Mouse (Mus musculus) hindbrain, embryonic 13.5 days (tissue): ENCODE results near the gene Chst11. TPM values are rescaled to one million over a fixed set of nuclear protein-coding genes. Genes with fewer than 3 reads are reported as not detected.

ENCODE experiments used
- ATAC-seq: fragments of 200-750 bp; cut with Nextera tagmentation; 2 replicates; pipeline ENCODE4 v1.8.0; 2017; ENCODE audit warnings: moderate TSS enrichment; ENCODE audit not compliant: low FRiP score
- H3K27ac ChIP-seq: fragments of 300-500 bp; sonication (generic); 2 replicates; pipeline ENCODE4 v1.5.1; 2015; ENCODE audit warnings: inconsistent platforms, mild to moderate bottlenecking, moderate library complexity
- H3K27me3 ChIP-seq: fragments of 300-500 bp; sonication (generic); 2 replicates; pipeline ENCODE4 v1.6.1; 2015; ENCODE audit warnings: mild to moderate bottlenecking, inconsistent platforms
- H3K36me3 ChIP-seq: fragments of 300-500 bp; sonication (generic); 2 replicates; pipeline ENCODE4 v1.6.1; 2015; ENCODE audit warnings: mild to moderate bottlenecking, inconsistent platforms
- H3K4me1 ChIP-seq: fragments of 300-500 bp; sonication (generic); replicated peaks from 2 replicates; pipeline ENCODE4 v1.6.1; 2015; ENCODE audit warnings: inconsistent platforms
- H3K4me2 ChIP-seq: fragments of 300-500 bp; sonication (generic); 2 replicates; pipeline ENCODE4 v1.6.1; 2015; ENCODE audit warnings: inconsistent platforms, mild to moderate bottlenecking, moderate library complexity
- H3K4me3 ChIP-seq: fragments of 300-500 bp; sonication (generic); 2 replicates; pipeline ENCODE4 v1.5.1; 2015; ENCODE audit warnings: mild to moderate bottlenecking, inconsistent platforms
- H3K9ac ChIP-seq: fragments of 300-500 bp; sonication (generic); 2 replicates; pipeline ENCODE4 v1.6.1; 2015; ENCODE audit warnings: mild to moderate bottlenecking, inconsistent platforms
- H3K9me3 ChIP-seq: fragments of 300-500 bp; sonication (generic); 2 replicates; pipeline ENCODE4 v1.6.1; 2016; ENCODE audit warnings: inconsistent platforms
- WGBS: fragments of 180-500 bp; shearing (Covaris S2); methylation state at CpG from one replicate; pipeline ENCODE4 v1.1.7; 2015; 5-methylcytosine and 5-hydroxymethylcytosine counted together
- polyA plus RNA-seq: library from polyadenylated mRNA; unstranded; fragments of >200 nt; fragmentation: Nextera tagmentation; extraction: Ambion mirVana; gene quantifications from 2 replicates; pipeline ENCODE4 v1.2.1, GENCODE M21; 2015

Chst11 gene
- polyA plus RNA-seq, 1 experiment from 2014 or later, result 2.7 TPM

GRCm38 (mm10) chr10:83220217-83220616, 234.9 kb downstream of the Chst11 start:
- Histone ChIP-seq H3K9me3 (no peaks in the 10 kb centered on the region), H3K36me3 (no peaks in the 10 kb centered on the region), H3K4me2 (no peak overlapping the region), H3K27ac (no peak overlapping the region), H3K4me1 (no peaks in the 10 kb centered on the region), H3K27me3 (no peaks in the 10 kb centered on the region), H3K9ac (no peak overlapping the region), H3K4me3 (no peak overlapping the region)
- 86% methylated on average over 10 of the region's 10 CpGs for WGBS
- no peak for ATAC-seq

GRCm38 (mm10) chr10:83220847-83221246, 235.5 kb downstream of the Chst11 start:
- H3K4me2 ChIP-seq, result no peak overlapping the region
- no peaks in the 10 kb centered on the region for H3K4me1 ChIP-seq
- 86% methylated on average over 3 of the region's 3 CpGs for WGBS
- H3K27ac ChIP-seq, result no peak overlapping the region
- no peaks in the 10 kb centered on the region for H3K27me3 ChIP-seq
- no peak overlapping the region for H3K4me3 ChIP-seq
- no peaks in the 10 kb centered on the region for H3K36me3 ChIP-seq
- no peak for ATAC-seq
- H3K9ac ChIP-seq, result no peak overlapping the region
- H3K9me3 ChIP-seq, result no peaks in the 10 kb centered on the region

DNA sequence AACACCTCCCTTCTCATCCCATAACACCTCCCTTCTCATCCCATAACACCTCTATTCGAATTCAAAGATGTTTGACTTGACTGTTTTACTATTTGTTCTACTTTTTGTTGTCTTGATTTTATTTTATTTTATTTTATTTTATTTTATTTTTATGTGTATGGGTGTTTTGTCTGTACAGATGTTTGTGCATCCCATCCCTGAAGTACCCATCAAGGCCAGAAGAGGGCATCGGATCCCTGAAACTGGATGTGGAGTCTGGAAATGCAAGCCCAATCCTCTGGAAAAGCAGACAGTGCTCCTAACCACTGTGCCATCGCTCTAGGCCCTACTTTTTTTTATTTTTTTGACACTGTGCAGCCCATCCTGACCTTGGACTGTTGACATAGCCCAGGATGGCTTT, 239.7 kb downstream of the Chst11 start:
- H3K4me2 ChIP-seq, result no peak overlapping the region
- no peak overlapping the region for H3K9ac ChIP-seq
- 0 out of 2 replicates have a peak, but pooled peaks cover under 1% of the 10 kb centered on the region for H3K36me3 ChIP-seq
- no peak overlapping the region for H3K27ac ChIP-seq
- H3K27me3 ChIP-seq, result no peaks in the 10 kb centered on the region
- 43% methylated on average over 3 of the region's 3 CpGs for WGBS
- no peak for ATAC-seq
- no peaks in the 10 kb centered on the region for H3K9me3 ChIP-seq
- no peak overlapping the region for H3K4me3 ChIP-seq
- H3K4me1 ChIP-seq, result no peaks in the 10 kb centered on the region

DNA sequence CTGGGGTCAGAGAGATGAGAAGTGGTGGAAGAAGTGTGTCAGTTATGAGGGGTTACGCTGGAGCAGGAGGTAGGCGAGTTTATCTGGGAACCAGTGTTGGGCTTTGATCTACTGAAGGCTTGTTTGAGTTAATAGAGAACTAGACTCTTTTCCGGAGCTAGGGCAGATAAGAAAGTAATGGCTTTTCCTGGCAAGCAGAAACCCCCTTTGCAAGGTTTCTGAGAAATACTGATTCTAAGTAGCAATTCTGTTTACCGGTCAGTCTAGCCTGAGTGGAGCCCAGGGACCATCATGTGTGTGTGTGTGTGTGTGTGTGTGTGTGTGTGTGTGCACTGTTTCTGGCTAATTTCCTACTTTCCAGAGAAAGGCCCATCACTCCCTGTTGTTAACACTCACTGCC, 243.3 kb downstream of the Chst11 start:
- H3K4me2 ChIP-seq, result no peak overlapping the region
- peaks cover 6% of the 10 kb centered on the region; the same call in 1 of the 2 replicates for H3K36me3 ChIP-seq
- H3K27ac ChIP-seq, result no peak overlapping the region
- H3K9me3 ChIP-seq, result no peaks in the 10 kb centered on the region
- H3K9ac ChIP-seq, result no peak overlapping the region
- no peak overlapping the region for H3K4me3 ChIP-seq
- ATAC-seq, result no peak
- WGBS, result 93% methylated on average over 4 of the region's 4 CpGs
- no peaks in the 10 kb centered on the region for H3K27me3 ChIP-seq
- no peaks in the 10 kb centered on the region for H3K4me1 ChIP-seq

- 95% methylated on average over 3 of the region's 3 CpGs for WGBS
- Histone ChIP-seq H3K4me1 (no peaks in the 10 kb centered on the region), H3K4me2 (no peak overlapping the region), H3K27ac (no peak overlapping the region), H3K36me3 (peaks cover 6% of the 10 kb centered on the region; the same call in 1 of the 2 replicates), H3K9ac (no peak overlapping the region), H3K9me3 (no peaks in the 10 kb centered on the region), H3K27me3 (no peaks in the 10 kb centered on the region), H3K4me3 (no peak overlapping the region)
- ATAC-seq, result no peak
Measured at GRCm38 (mm10) chr10:83233967-83234366, 248.7 kb downstream of the Chst11 start.

- Histone ChIP-seq H3K27ac (no peak overlapping the region), H3K36me3 (peaks cover 6% of the 10 kb centered on the region; the same call in 1 of the 2 replicates), H3K4me3 (no peak overlapping the region), H3K4me1 (no peaks in the 10 kb centered on the region), H3K9me3 (no peaks in the 10 kb centered on the region), H3K9ac (no peak overlapping the region), H3K4me2 (no peak overlapping the region), H3K27me3 (no peaks in the 10 kb centered on the region)
- no peak for ATAC-seq
- WGBS, result 61% methylated on average over 4 of the region's 4 CpGs
Measured at GRCm38 (mm10) chr10:83234391-83234790, 249.1 kb downstream of the Chst11 start.

- H3K36me3 ChIP-seq, result no peaks in the 10 kb centered on the region
- H3K9ac ChIP-seq, result no peak overlapping the region
- WGBS, result 39% methylated on average over 11 of the region's 11 CpGs
- H3K4me2 ChIP-seq, result peak overlapping the region; percentile 30
- H3K4me3 ChIP-seq, result no peak overlapping the region
- no peak overlapping the region for H3K27ac ChIP-seq
- no peaks in the 10 kb centered on the region for H3K9me3 ChIP-seq
- peaks cover 7% of the 10 kb centered on the region; the same call in 1 of the 2 replicates for H3K27me3 ChIP-seq
- H3K4me1 ChIP-seq, result peaks cover 20% of the 10 kb centered on the region
- ATAC-seq, result peak; percentile 39; the same call in 1 of the 2 replicates
Measured at GRCm38 (mm10) chr10:83242106-83242686, 256.9 kb downstream of the Chst11 start.

DNA sequence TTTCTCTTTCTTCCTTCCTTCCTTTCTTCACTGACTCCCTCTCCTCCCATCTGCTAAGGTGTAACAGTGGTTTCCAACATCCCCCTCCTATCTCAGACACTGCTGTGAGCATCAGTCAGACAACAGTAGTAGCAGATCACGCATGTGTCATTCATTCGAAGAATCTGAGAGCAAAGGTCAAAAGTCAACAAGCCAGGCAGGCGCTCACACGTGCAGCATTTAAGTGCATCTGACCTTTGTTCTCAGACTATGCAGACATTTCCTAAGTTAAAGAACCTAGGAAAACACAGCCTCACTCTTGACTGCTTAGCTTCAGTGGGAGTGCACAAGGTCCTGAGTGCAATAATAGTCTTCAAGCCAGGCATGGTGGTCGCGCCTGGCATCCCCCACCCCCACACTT, 258.8 kb downstream of the Chst11 start:
- H3K27me3 ChIP-seq, result peaks cover 7% of the 10 kb centered on the region; the same call in 1 of the 2 replicates
- 52% methylated on average over 6 of the region's 6 CpGs for WGBS
- no peak for ATAC-seq
- no peak overlapping the region for H3K9ac ChIP-seq
- no peak overlapping the region for H3K27ac ChIP-seq
- no peaks in the 10 kb centered on the region for H3K9me3 ChIP-seq
- no peaks in the 10 kb centered on the region for H3K36me3 ChIP-seq
- H3K4me3 ChIP-seq, result no peak overlapping the region
- peaks cover 20% of the 10 kb centered on the region for H3K4me1 ChIP-seq
- no peak overlapping the region for H3K4me2 ChIP-seq

Other genes with a start within 250 kb of the Chst11 start
- 45.7 and 49.5 TPM in 2 replicates for gene Nfyb, start 221.4 kb upstream of the Chst11 start, polyA plus RNA-seq
- 116 and 122 TPM in 2 replicates for gene Txnrd1, start 151.5 kb upstream of the Chst11 start, polyA plus RNA-seq
- gene Eid3, start 118.9 kb upstream of the Chst11 start, polyA plus RNA-seq, result 0.39 and 0.68 TPM in 2 replicates